Mouse (Mus musculus) forebrain, postnatal 0 days (tissue): ENCODE measurements around the gene Qtrt1. TPM values are rescaled to one million over a fixed set of nuclear protein-coding genes. Genes with fewer than 3 reads are reported as not detected.

Experiments used
- ATAC-seq: fragments of 200-750 bp; cut with Nextera tagmentation; 2 replicates; pipeline ENCODE4 v1.8.0; 2017; ENCODE audit warnings: mild to moderate bottlenecking, moderate library complexity
- DNase-seq: peaks from one replicate; pipeline ENCODE4 v3.0.0-alpha.2; 2015
- H3K27ac ChIP-seq: fragments of 300-500 bp; sonication (generic); 2 replicates; pipeline ENCODE4 v1.5.1; 2014; ENCODE audit warnings: low read depth, mild to moderate bottlenecking, antibody characterized with exemption, low read length, moderate library complexity, mixed read lengths
- H3K27me3 ChIP-seq: fragments of 300-500 bp; sonication (generic); 2 replicates; pipeline ENCODE4 v1.6.1; 2014; ENCODE audit warnings: mild to moderate bottlenecking, low read length, mixed read lengths; ENCODE audit not compliant: insufficient read depth
- H3K36me3 ChIP-seq: fragments of 300-500 bp; sonication (generic); 2 replicates; pipeline ENCODE4 v1.6.1; 2014; ENCODE audit warnings: mild to moderate bottlenecking, moderate library complexity; ENCODE audit not compliant: insufficient read depth
- H3K4me1 ChIP-seq: fragments of 300-500 bp; sonication (generic); 2 replicates; pipeline ENCODE4 v1.6.1; 2014; ENCODE audit warnings: antibody characterized with exemption; ENCODE audit not compliant: insufficient read depth
- H3K4me2 ChIP-seq: fragments of 300-500 bp; sonication (generic); 2 replicates; pipeline ENCODE4 v1.6.1; 2014; ENCODE audit warnings: low read depth, mild to moderate bottlenecking, moderate library complexity
- H3K4me3 ChIP-seq: fragments of 300-500 bp; sonication (generic); 2 replicates; pipeline ENCODE4 v1.5.1; 2014; ENCODE audit warnings: low read depth, low read length, mixed read lengths
- H3K9ac ChIP-seq: fragments of 300-500 bp; sonication (generic); 2 replicates; pipeline ENCODE4 v1.6.1; 2014; ENCODE audit warnings: mild to moderate bottlenecking
- H3K9me3 ChIP-seq: fragments of 300-500 bp; sonication (generic); 2 replicates; pipeline ENCODE4 v1.6.1; 2016; ENCODE audit warnings: low read length
- CTCF ChIP-seq: sonication (generic); IDR thresholded peaks from 2 replicates; pipeline ENCODE4 v1.5.1; 2016; ENCODE audit warnings: antibody characterized with exemption, control low read depth, low read depth
- WGBS: fragments of 180-500 bp; shearing (Covaris S2); extraction: QIAGEN DNeasy Blood & Tissue Kit; methylation state at CpG from one replicate; pipeline ENCODE4 v1.1.7; 2014; 5-methylcytosine and 5-hydroxymethylcytosine counted together
- polyA plus RNA-seq: library from polyadenylated mRNA; unstranded; fragments of >200 nt; fragmentation: Nextera tagmentation; extraction: Ambion mirVana; gene quantifications from 2 replicates; pipeline ENCODE4 v1.2.1, GENCODE M21; 2015
- total RNA-seq: library from RNA; depleted of rRNA; stranded (reverse); fragments of >200 nt; gene quantifications from 2 replicates; pipeline ENCODE4 v1.2.3, GENCODE M21; 2014

The Qtrt1 gene
- total and polyA plus RNA-seq, 2 experiments from 2014 or later, result 34.8 to 37.7 TPM

DNA sequence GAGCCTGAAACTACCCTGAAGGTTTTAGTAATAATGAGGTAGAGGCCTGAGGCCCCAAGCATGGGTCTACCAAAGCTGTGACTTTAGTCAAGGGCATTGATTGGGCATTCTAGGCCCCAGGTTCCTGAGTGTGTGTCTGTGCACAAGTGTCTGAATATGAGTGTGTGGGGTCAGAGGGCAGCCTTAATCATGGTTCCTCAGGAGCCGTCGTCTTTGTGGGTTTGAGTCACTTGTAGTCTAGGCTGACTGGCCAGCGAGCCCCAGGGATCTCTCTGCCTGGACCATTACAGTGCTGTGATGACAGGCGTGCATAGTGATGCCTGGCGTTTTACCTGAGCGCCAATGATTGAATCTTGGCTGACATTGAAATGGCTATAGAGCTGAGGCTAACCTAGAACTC lies 16.5 kb downstream of the Qtrt1 start:
- WGBS, result 86% methylated on average over 6 of the region's 6 CpGs
- no peak for ATAC-seq
- no peaks in the 10 kb centered on the region for H3K9me3 ChIP-seq

GRCm38 (mm10) chr9:21430724-21431123 lies 19.1 kb downstream of the Qtrt1 start:
- Histone ChIP-seq H3K4me2 (no peak overlapping the region), H3K36me3 (no peaks in the 10 kb centered on the region), H3K4me3 (no peak overlapping the region), H3K9me3 (no peaks in the 10 kb centered on the region), H3K27me3 (no peaks in the 10 kb centered on the region), H3K9ac (no peak overlapping the region), H3K27ac (peak overlapping the region; percentile 16; the same call in 1 of the 2 replicates), H3K4me1 (peaks cover 15% of the 10 kb centered on the region)
- 18% methylated on average over 7 of the region's 7 CpGs for WGBS
- DNase-seq, result peak; percentile 43
- TF ChIP-seq CTCF, result no peak
- peak; percentile 89 for ATAC-seq

More for the DNA sequence above, 16.5 kb downstream of the Qtrt1 start:
- Histone ChIP-seq H3K9ac (no peak overlapping the region), H3K4me1 (peaks cover 19% of the 10 kb centered on the region), H3K4me2 (no peak overlapping the region), H3K27ac (no peak overlapping the region), H3K27me3 (no peaks in the 10 kb centered on the region), H3K4me3 (no peak overlapping the region), H3K36me3 (no peaks in the 10 kb centered on the region)
- DNase-seq, result no peak
- no peak for TF ChIP-seq CTCF

- Histone ChIP-seq H3K4me1 (0 out of 2 replicates have a peak, but pooled peaks cover 3% of the 10 kb centered on the region), H3K36me3 (no peaks in the 10 kb centered on the region), H3K9me3 (no peaks in the 10 kb centered on the region), H3K27ac (no peak overlapping the region), H3K9ac (no peak overlapping the region), H3K4me3 (no peak overlapping the region), H3K4me2 (no peak overlapping the region), H3K27me3 (no peaks in the 10 kb centered on the region)
- no peak for DNase-seq
- no peak for TF ChIP-seq CTCF
- no peak for ATAC-seq
- WGBS, result 88% methylated on average over 7 of the region's 7 CpGs
Observed at GRCm38 (mm10) chr9:21432066-21432465, 20.4 kb downstream of the Qtrt1 start.

- no peaks in the 10 kb centered on the region for H3K9me3 ChIP-seq
- H3K9ac ChIP-seq, result no peak overlapping the region
- H3K27me3 ChIP-seq, result no peaks in the 10 kb centered on the region
- H3K4me3 ChIP-seq, result no peak overlapping the region
- DNase-seq (no peak), ATAC-seq (no peak)
- no peak overlapping the region for H3K4me2 ChIP-seq
- H3K4me1 ChIP-seq, result 0 out of 2 replicates have a peak, but pooled peaks cover 3% of the 10 kb centered on the region
- H3K27ac ChIP-seq, result 0 out of 2 replicates have a peak overlapping the region, but pooled peaks have one; percentile 9
- WGBS, result 69% methylated on average over 8 of the region's 8 CpGs
- no peak for TF ChIP-seq CTCF
- no peaks in the 10 kb centered on the region for H3K36me3 ChIP-seq
Observed at GRCm38 (mm10) chr9:21433766-21434165, 22.1 kb downstream of the Qtrt1 start.

DNA sequence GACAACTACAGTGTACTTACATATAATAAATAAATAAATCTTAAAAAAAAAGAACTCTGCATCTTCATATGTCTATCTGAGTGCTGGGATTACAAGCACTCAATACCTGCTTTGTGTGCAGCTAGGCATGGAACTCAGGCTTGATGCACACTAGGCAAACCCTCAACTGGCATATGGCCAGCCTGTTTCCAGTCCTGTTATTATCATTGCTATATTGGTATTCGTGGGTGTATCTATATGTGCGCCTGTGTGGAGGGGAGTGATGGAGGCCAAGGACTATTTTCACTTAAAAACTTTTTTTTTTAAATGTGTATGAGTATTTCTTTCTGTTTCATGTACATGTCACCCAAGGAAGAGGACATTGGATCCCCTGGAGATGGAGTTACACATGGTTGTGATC lies 22.8 kb downstream of the Qtrt1 start:
- Histone ChIP-seq H3K36me3 (no peaks in the 10 kb centered on the region), H3K27me3 (no peaks in the 10 kb centered on the region), H3K4me2 (no peak overlapping the region), H3K9me3 (no peaks in the 10 kb centered on the region), H3K4me1 (0 out of 2 replicates have a peak, but pooled peaks cover 3% of the 10 kb centered on the region), H3K4me3 (no peak overlapping the region), H3K9ac (no peak overlapping the region), H3K27ac (no peak overlapping the region)
- no peak for TF ChIP-seq CTCF
- no peak for DNase-seq
- ATAC-seq, result no peak
- WGBS, result 80% methylated on average over 2 of the region's 2 CpGs

DNA sequence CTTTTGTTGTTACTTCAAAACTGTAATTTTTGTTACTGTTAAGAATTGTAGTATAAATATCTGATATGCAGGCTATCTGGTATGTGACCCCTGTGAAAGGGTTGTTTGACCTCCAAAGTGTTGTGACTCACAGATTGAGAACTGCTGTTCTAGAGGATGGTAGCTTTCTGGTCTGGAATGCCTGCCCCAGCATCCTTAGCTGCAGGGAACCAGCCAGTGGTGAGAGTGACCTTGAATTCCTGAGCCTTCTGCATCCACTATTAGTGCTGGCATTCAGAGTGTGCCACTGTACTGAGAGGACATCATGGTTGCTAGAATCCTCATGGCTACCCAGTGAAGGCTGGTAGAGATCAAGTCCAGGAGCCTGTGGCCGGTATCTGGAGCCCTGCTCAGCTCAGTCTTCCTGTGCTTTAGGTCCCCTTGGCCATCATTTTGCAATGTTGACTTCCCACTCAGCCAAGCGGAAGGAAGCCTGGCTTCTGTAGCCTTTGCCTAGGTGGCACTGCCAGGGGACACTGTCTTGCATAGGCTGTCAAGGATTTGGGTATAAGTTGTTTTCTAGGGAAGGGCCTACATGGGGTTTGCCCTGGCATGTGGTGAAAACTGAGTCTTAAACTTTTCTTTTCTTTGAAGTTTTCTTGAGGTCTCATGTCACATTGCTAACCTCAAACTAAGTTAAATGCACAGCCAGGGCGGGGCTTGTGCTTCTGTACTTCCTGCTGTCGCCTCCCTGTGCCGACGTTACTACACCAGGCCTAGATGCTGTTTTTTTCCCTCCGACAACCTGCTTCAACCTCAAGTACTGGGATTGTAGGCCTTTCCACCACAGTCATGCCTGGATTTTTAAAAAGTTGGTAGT lies 24.4 kb downstream of the Qtrt1 start:
- Histone ChIP-seq H3K4me1 (no peaks in the 10 kb centered on the region), H3K36me3 (no peaks in the 10 kb centered on the region), H3K27me3 (no peaks in the 10 kb centered on the region), H3K9ac (no peak overlapping the region), H3K27ac (no peak overlapping the region), H3K4me2 (no peak overlapping the region), H3K4me3 (no peak overlapping the region), H3K9me3 (no peaks in the 10 kb centered on the region)
- 91% methylated on average over 7 of the region's 7 CpGs for WGBS
- no peak for ATAC-seq
- DNase-seq, result no peak
- no peak for TF ChIP-seq CTCF

DNA sequence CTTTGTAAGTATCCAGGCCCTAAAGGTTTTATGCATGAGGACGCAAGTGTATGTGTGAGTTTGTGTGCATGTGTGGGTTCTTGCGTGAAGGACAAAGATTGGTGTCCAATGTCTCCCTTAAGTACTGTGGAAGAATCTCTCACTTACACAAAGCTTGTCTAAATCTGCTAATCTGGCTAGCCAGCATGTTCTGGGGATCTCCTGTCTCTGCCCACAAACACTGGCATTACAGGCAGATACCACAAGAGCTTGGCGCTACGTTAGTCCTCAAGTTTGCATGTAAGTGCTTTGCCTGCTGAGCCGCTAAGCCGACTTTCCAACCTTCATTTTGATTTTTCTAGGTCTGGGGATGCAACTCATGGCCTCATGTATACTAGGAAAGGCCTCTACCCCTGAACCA lies 25.9 kb downstream of the Qtrt1 start:
- WGBS, result 93% methylated on average over 6 of the region's 6 CpGs
- no peaks in the 10 kb centered on the region for H3K27me3 ChIP-seq
- ATAC-seq, result no peak

More for the DNA sequence above, 25.9 kb downstream of the Qtrt1 start:
- H3K9me3 ChIP-seq, result no peaks in the 10 kb centered on the region
- H3K9ac ChIP-seq, result no peak overlapping the region
- H3K36me3 ChIP-seq, result no peaks in the 10 kb centered on the region
- H3K4me1 ChIP-seq, result no peaks in the 10 kb centered on the region
- H3K4me2 ChIP-seq, result no peak overlapping the region
- no peak for TF ChIP-seq CTCF
- H3K4me3 ChIP-seq, result no peak overlapping the region
- DNase-seq, result no peak
- H3K27ac ChIP-seq, result no peak overlapping the region
